Mouse (Mus musculus): ENCODE results near the gene Ndufb4.
"Not testable (repeated sequence)": the region's sequence is repeated elsewhere in the genome, so short reads cannot be mapped to it uniquely, and the experiment has no call there.

Gene Ndufb4

GRCm38 (mm10) chr16:37653731-37654657 is at the start of gene Ndufb4:
Gene Ndufb4 (minus strand): TSS chr16:37654453.
- DNase-seq = peak; percentile 97

GRCm38 (mm10) chr16:37703884-37704283 is 49.6 kb upstream of the Ndufb4 start:
- DNase-seq = no peak

GRCm38 (mm10) chr16:37700071-37700470 is 45.8 kb upstream of the Ndufb4 start:
- not testable (repeated sequence) for DNase-seq

DNA sequence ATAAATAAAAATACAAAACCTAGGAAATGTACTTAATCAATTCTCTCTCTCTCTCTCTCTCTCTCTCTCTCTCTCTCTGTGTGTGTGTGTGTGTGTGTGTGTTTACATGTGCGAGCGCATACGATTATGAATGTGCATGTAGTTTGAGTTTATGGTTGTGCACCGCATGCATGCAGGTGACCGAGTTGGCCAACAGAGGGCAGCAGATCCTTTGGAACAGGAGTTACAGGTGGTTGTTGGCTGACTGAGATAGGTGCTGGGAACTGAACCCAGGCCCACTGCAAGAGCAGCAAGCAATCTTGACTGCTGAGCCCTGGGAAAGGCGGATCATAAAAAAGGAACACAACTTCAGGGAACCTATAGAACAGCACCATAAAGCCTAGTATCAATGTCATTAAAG is 44.5 kb upstream of the Ndufb4 start:
- no peak for DNase-seq

GRCm38 (mm10) chr16:37697271-37697670 is 43.0 kb upstream of the Ndufb4 start:
- DNase-seq = no peak

DNA sequence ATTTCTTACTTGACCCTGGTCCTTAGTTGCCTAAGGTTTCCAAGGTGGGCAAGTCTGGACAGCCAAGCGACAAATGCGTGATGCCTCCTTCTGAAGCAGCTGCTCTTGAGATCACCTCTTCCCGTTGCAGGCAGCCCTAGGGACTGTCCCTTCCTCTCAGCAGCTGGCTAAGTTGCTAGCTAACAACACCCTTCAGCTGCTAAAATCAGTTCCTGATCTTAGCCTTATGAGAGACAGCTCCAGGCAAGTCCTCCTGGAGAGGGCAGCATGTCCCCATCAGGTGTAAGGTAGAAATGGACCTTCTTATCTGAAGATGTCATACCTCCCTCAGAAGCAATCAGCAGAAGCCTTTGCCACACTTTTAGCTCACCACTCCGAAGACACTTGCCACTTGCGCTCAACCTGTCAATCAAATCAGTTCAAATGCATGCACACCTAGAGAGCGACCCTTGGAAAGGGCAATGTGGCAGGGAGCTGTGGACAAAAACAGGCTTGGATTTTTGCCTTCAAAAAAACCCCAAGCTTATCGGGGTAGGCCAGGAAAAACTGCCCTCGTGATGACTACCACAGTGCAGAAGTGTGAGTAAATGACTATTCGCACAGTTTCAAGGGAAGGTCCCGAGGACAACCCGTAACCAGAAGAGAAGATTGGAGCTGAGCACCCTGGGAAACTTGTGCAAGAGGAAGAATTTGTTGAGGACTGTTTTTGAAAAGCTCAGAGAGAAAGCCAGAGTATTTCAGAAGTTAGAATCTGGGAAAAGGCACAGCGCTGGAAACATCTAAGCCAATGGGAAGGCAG is 36.9 kb upstream of the Ndufb4 start:
- no peak for DNase-seq

GRCm38 (mm10) chr16:37690465-37690864 is 36.2 kb upstream of the Ndufb4 start:
- no peak for DNase-seq

- no peak for DNase-seq
These were observed 35.7 kb upstream of the Ndufb4 start for GRCm38 (mm10) chr16:37689934-37690333.

DNA sequence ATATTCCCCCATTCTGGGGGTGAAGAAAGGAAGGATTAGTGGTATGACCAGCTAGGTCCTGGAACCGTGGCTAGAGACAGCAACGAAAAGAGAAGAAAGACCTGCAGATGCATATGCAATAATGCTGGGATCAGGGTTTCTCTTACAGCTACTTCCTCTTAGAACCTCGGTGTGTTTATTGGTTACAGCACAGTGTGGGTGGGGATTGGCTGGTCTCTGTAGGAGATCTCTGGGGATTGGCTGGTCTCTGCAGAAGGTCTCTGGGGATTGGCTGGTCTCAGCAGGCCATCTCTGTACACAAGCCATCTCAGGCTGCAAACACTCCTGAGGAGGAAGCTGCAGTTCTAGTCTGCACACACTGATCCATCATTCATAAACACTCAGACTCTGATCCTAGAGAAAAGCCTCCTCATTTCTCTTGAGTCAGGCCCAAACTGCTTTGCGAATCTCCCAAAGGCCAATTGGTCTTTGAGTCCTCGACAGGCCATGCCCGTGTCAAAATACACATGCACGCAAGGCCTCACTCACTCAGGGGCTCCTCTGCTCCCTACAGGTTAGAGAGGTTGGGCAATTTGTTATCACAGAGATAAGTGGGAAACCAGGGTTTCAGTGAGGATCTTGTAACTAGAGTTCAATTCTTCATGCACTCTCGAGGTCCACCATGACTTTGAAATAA is 35.1 kb upstream of the Ndufb4 start:
- DNase-seq = no peak

DNA sequence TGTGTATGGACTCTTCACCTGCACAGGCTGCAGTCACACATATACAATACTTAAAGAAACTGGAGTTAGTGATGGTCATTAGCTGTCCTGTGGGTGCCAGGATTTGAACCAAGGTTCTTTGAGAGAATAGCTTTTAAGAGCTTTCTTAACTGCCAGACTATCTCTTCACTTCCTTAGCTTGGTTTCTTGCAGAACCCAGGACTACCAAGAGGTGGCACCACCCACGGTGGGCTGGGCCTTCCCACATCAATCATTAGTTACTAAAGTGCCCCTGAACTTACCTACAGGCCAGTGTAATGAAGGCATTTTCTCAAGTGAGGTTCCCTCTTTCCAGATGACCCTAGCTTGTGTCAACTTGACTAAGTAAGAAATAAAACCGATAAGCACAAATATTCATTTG is 33.9 kb upstream of the Ndufb4 start:
- no peak for DNase-seq

- DNase-seq = no peak
These were observed 33.2 kb upstream of the Ndufb4 start for GRCm38 (mm10) chr16:37687301-37687980.

GRCm38 (mm10) chr16:37686834-37687233 is 32.6 kb upstream of the Ndufb4 start:
- DNase-seq = no peak

GRCm38 (mm10) chr16:37685946-37686600 is 31.8 kb upstream of the Ndufb4 start:
- DNase-seq = no peak

DNA sequence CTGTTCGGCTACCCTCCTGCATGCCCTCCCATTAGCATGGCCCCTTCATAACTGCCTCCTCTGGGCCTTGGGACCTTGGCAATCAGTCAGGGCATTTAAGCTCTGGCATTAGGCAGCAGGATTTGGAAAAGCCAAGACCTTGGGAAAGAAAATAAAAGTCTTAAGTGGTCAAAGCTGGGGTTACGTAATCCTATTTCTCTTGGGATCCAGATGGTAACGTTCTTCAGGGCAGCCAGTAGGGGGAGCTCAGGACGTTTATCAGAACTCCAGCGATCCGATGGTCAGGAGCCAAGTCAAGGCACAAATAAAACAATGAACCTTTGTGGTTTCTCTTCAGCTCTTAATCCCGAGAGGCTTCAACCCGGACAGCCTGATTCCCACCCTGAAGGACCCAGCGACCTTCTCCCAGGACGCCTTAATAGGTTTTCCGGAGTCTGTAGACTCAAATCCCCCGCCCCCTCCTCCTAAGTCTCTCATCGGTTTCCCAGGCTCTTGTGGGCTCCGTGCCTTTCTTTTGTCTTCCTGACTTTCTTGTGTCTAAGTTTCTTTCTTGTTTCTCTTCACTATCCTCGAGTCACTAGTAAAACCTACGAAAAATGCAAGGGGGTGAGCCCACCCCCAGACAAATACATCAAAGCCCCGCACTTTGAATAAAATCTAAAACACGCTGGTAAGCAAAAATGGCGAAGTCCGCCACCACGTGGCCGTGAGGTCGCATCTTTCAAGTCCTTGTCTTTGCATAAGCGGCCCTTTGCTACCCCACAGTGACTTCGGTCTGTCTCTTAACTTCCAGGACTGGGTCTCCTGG is 30.6 kb upstream of the Ndufb4 start:
- DNase-seq = peak; percentile 88

DNA sequence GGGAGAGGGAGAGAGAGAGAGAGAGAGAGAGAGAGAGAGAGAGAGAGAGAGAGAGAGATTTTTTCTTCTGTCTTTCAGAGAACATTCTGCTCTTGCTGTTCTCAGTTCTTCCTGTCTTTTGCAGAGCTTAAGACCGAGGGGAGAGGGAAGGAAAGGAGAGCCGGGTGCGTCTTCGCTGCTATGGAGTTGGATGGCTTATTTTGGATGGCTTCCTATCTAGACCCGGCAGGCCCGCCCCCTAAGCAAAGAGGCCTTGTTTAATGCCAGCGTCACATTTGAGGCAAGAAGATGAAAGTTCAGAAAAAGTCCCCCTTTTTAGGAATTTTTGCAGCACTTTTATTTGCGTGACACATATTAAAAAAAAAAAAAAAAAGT is 30.0 kb upstream of the Ndufb4 start:
- no peak for DNase-seq

- peak; percentile 48 for DNase-seq
These were observed 29.2 kb upstream of the Ndufb4 start for GRCm38 (mm10) chr16:37683154-37684130.

DNA sequence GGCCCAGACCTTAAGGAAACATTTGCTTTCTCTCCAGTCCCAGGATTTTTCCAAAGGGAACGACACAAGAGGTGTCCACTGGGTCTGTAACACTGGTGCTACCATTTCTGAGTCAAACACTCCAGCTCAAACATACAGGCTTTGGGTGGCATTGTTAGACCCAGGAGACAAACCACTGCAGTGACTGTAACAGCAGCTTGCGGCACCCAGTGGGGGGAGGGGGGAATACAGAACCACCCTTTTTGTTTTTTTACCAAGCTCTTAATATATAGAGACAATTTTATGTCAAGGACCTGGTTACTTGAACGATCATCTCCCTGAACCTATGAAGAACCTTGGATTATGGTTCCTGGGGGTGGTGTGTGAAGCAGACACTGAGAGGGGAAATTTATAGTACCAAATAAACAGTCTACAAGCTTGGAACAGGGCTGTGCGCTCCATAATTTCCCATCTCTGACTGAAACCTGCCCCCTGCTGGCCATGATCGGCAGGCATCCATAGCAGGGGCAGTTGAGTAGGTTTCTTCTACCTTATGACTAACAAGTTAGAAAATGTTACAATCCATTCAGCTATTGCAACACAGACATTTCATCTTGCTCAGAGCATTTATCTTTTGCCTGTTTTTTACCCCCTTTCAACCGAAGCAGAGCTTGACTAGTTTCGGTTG is 28.2 kb upstream of the Ndufb4 start:
- DNase-seq = peak; percentile 94

GRCm38 (mm10) chr16:37680831-37681230 is 26.6 kb upstream of the Ndufb4 start:
- no peak for DNase-seq

- DNase-seq = no peak
These were observed 26.0 kb upstream of the Ndufb4 start for GRCm38 (mm10) chr16:37680216-37680615.
